Mouse (Mus musculus): Measurements from ENCODE around the gene Sub1. TPM values are rescaled to one million over a fixed set of nuclear protein-coding genes. Genes with fewer than 3 reads are reported as not detected.

The Sub1 gene
- total RNA-seq, 2 experiments from 2014 or later: 76.1 to 121 TPM

GRCm38 (mm10) chr15:11977071-11977470, 19.7 kb downstream of the Sub1 start:
- intact Hi-C loops (cut with DNase I): no loop called here
- DNase-seq: no peak
- Histone ChIP-seq H3K27ac (no peak overlapping the region), H3K4me3 (no peak overlapping the region)
- TF ChIP-seq CTCF (IDR thresholded peaks at IDR 0.05): no peak

DNA sequence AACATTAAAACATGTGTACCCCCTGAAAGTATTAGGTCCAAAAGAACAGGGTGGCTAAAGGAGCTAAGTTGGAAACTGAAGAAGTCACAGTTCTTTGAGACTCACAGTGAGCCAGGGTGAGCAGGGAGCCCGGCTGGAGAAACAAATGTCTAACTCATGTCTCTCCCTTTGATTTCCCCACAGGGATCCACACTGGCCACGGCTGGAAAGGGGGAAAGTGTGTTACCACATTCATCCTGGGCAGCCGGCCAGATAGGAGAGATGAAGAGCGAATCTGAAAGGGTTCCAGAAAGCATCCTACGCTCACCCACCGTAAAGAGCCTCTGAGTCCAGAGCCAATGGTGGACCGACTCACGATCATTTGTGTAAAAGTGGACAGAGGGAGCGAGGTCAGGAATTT, 20.9 kb downstream of the Sub1 start:
- peak; percentile 57 for DNase-seq
- intact Hi-C loops (cut with DNase I): no loop called here
- Histone ChIP-seq H3K27ac (no peak overlapping the region), H3K4me3 (no peak overlapping the region)
- TF ChIP-seq CTCF (IDR thresholded peaks at IDR 0.05): no peak

- intact Hi-C loops (cut with DNase I): loop anchor here (1.0 to 5.0 kb wide), 3 partner anchors 65 to 295 kb away; no protein-coding TSS in a partner anchor
- peak; percentile 98 for TF ChIP-seq CTCF (IDR thresholded peaks at IDR 0.05)
- Histone ChIP-seq H3K27ac (no peak overlapping the region), H3K4me3 (peak overlapping the region; percentile 53)
- peak; percentile 86 for DNase-seq
These were observed 24.8 kb downstream of the Sub1 start for GRCm38 (mm10) chr15:11971854-11972420.

DNA sequence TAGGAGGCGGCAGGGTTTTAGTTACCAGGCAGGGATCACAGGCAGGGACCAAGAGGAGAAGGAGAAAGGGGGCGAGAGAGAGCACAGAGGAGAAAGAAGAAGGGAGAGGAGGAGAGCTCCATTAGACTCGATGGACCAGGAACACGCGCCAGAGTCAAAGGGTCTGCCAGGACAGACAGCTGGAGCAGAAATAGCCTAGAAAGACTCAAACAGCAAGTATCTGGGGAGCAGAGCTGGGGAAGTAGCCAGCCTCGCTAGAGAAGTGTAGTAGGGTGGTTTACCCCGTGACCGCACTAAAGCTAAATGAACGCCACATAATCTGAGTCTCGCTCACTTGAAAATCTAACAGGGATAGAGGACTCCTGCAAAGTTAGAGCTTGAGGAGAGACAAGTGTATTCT, 26.2 kb downstream of the Sub1 start:
- Histone ChIP-seq H3K27ac (no peak overlapping the region), H3K4me3 (no peak overlapping the region)
- intact Hi-C loops (cut with DNase I): loop anchor here (5.0 kb wide), 2 partner anchors 67 to 297 kb away; no protein-coding TSS in a partner anchor
- TF ChIP-seq CTCF (IDR thresholded peaks at IDR 0.05): no peak
- peak; percentile 59 for DNase-seq

GRCm38 (mm10) chr15:11968851-11969250, 27.9 kb downstream of the Sub1 start:
- H3K4me3 ChIP-seq: no peak overlapping the region
- no peak for DNase-seq
- TF ChIP-seq CTCF (IDR thresholded peaks at IDR 0.05): no peak
- intact Hi-C loops (cut with DNase I): no loop called here
- no peak overlapping the region for H3K27ac ChIP-seq

GRCm38 (mm10) chr15:11966367-11966766, 30.4 kb downstream of the Sub1 start:
- DNase-seq: peak; percentile 46
- no peak overlapping the region for H3K27ac ChIP-seq
- no peak overlapping the region for H3K4me3 ChIP-seq
- intact Hi-C loops (cut with DNase I): loop anchor here (1.0 to 2.0 kb wide), 3 partner anchors 213 to 560 kb away; no protein-coding TSS in a partner anchor
- peak; percentile 91 for TF ChIP-seq CTCF (IDR thresholded peaks at IDR 0.05)

- intact Hi-C loops (cut with DNase I): no loop called here
- DNase-seq: no peak
These were observed 31.5 kb downstream of the Sub1 start for GRCm38 (mm10) chr15:11965201-11965845.

DNA sequence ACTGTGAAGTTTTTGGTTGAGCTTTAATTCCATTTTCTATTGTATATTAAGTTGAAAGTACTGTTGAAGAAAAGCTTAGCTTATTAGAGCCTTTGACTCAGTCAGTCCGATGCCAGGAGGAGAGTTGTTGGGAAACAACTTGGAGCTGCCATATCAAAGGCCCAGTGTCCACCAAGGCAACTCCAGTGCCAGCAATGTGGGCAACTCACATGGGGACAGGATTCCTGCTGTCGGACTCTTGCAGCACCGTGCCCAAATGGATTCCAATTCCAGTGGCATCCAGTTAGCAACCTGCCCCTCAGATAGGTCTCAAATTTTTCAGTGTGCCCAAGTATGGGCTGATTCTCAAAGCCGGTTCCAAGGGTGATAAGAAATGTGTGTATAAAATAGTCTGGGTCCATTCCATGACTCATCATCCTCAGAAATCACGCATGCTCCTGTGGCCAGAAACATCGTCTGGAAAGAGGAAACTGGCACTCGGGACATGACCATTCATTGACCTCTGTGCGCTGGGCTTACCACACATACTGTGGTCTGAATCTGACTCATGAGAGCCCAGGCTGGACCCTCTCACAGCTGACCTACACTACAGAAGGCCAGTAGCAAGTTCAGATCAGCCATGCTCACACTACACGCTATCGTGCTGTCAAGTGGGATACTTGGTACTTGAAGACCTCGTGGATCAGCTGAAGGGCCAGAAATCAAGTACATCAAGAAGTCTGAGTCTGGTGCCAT, 32.8 kb downstream of the Sub1 start:
- TF ChIP-seq CTCF (IDR thresholded peaks at IDR 0.05): no peak
- intact Hi-C loops (cut with DNase I): no loop called here
- Histone ChIP-seq H3K4me3 (no peak overlapping the region), H3K27ac (no peak overlapping the region)
- no peak for DNase-seq

More at GRCm38 (mm10) chr15:11965201-11965845, 31.5 kb downstream of the Sub1 start:
- no peak for TF ChIP-seq CTCF (IDR thresholded peaks at IDR 0.05)
- Histone ChIP-seq H3K27ac (no peak overlapping the region), H3K4me3 (no peak overlapping the region)

DNA sequence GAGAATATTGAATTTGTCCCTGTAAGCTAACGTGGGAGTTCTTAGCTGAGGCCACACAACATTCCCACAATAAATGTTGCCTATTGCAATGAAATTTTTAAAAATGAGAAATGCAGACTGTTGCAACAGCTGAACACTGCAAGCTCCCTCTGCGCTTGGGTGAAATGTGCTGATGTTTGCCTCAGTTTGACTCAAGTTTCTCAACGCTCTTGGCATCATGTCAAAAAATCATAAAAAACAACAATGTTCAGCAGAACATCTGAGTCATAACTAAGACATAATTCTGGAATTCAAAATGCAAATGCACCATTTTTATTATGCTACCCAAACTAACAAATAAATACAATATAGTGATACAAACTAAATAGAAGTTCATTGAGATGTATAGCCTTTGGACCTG, 37.1 kb downstream of the Sub1 start:
- DNase-seq: no peak
- no peak overlapping the region for H3K4me3 ChIP-seq
- H3K27ac ChIP-seq: no peak overlapping the region
- intact Hi-C loops (cut with DNase I): loop anchor here (5.0 kb wide), 1 partner anchor 52 kb away; the partner anchor contains the start of gene Npr3
- no peak for TF ChIP-seq CTCF (IDR thresholded peaks at IDR 0.05)

GRCm38 (mm10) chr15:11956129-11956528, 40.7 kb downstream of the Sub1 start:
- intact Hi-C loops (cut with DNase I): loop anchor here (5.0 kb wide), 1 partner anchor 49 kb away; the partner anchor contains the start of gene Npr3
- Histone ChIP-seq H3K27ac (peak overlapping the region; percentile 31), H3K4me3 (no peak overlapping the region)
- no peak for TF ChIP-seq CTCF (IDR thresholded peaks at IDR 0.05)
- DNase-seq: peak; percentile 48

- Histone ChIP-seq H3K4me3 (no peak overlapping the region), H3K27ac (no peak overlapping the region)
- no peak for DNase-seq
- intact Hi-C loops (cut with DNase I): no loop called here
- TF ChIP-seq CTCF (IDR thresholded peaks at IDR 0.05): no peak
These were observed 42.6 kb downstream of the Sub1 start for GRCm38 (mm10) chr15:11954190-11954589.

GRCm38 (mm10) chr15:11952159-11952558, 44.6 kb downstream of the Sub1 start:
- intact Hi-C loops (cut with DNase I): no loop called here
- no peak for TF ChIP-seq CTCF (IDR thresholded peaks at IDR 0.05)
- H3K27ac ChIP-seq: no peak overlapping the region
- H3K4me3 ChIP-seq: no peak overlapping the region
- no peak for DNase-seq

DNA sequence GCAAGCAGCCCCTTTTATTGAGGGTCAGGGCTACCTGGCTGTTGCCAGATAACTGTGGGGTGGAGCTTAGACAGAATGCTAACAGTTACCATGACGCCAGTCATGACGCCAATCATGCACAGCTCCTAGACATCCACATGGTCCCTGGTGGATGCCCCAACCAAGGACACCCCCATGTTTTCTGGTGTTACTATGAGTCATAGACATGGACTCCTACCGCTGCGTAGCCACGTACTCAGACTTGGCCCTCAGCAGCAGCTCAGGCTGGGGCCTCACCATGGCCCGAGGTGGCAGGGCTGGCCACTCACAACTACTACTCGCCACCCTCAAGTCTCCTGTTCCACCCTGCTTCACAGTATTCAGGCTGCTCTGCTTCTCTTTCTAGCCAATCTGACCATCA, 45.6 kb downstream of the Sub1 start:
- Histone ChIP-seq H3K27ac (no peak overlapping the region), H3K4me3 (no peak overlapping the region)
- intact Hi-C loops (cut with DNase I): no loop called here
- no peak for DNase-seq
- TF ChIP-seq CTCF (IDR thresholded peaks at IDR 0.05): no peak
